Mouse (Mus musculus) embryonic facial prominence, embryonic 14.5 days (tissue): ENCODE data around the gene Igfbpl1. TPM values are rescaled to one million over a fixed set of nuclear protein-coding genes. Genes with fewer than 3 reads are reported as not detected.

Source experiments
- ATAC-seq: fragments of 200-750 bp; cut with Nextera tagmentation; 2 replicates; pipeline ENCODE4 v1.8.0; 2017; ENCODE audit warnings: low read depth, moderate number of reproducible peaks, moderate TSS enrichment
- DNase-seq: peaks from one replicate; pipeline ENCODE4 v3.0.0-alpha.2; 2015; ENCODE audit warnings: low spot score
- H3K27ac ChIP-seq: fragments of 300-500 bp; sonication (generic); replicated peaks from 2 replicates; pipeline ENCODE4 v1.5.1; 2014; ENCODE audit warnings: low read depth, mild to moderate bottlenecking, low read length, moderate library complexity
- H3K27me3 ChIP-seq: fragments of 300-500 bp; sonication (generic); replicated peaks from 2 replicates; pipeline ENCODE4 v1.6.1; 2014; ENCODE audit warnings: low read length; ENCODE audit not compliant: control insufficient read depth, insufficient read depth
- H3K36me3 ChIP-seq: fragments of 300-500 bp; sonication (generic); 2 replicates; pipeline ENCODE4 v1.6.1; 2014; ENCODE audit warnings: low read length, mixed read lengths; ENCODE audit not compliant: control insufficient read depth, insufficient read depth
- H3K4me1 ChIP-seq: fragments of 300-500 bp; sonication (generic); 2 replicates; pipeline ENCODE4 v1.6.1; 2014; ENCODE audit warnings: antibody characterized with exemption, low read length; ENCODE audit not compliant: control insufficient read depth, insufficient read depth
- H3K4me2 ChIP-seq: fragments of 300-500 bp; sonication (generic); 2 replicates; pipeline ENCODE4 v1.6.1; 2014; ENCODE audit warnings: low read depth, mild to moderate bottlenecking, low read length, moderate library complexity, mixed read lengths
- H3K4me3 ChIP-seq: fragments of 300-500 bp; sonication (generic); 2 replicates; pipeline ENCODE4 v1.5.1; 2014; ENCODE audit warnings: low read depth, mild to moderate bottlenecking, low read length
- H3K9ac ChIP-seq: fragments of 300-500 bp; sonication (generic); 2 replicates; pipeline ENCODE4 v1.6.1; 2014; ENCODE audit warnings: low read depth, mild to moderate bottlenecking, low read length, moderate library complexity, mixed read lengths
- H3K9me3 ChIP-seq: fragments of 300-500 bp; sonication (generic); 2 replicates; pipeline ENCODE4 v1.6.1; 2016; ENCODE audit warnings: low read length; ENCODE audit not compliant: control insufficient read depth
- WGBS: fragments of 180-500 bp; shearing (Covaris S2); extraction: QIAGEN DNeasy Blood & Tissue Kit; methylation state at CpG from one replicate; pipeline ENCODE4 v1.1.7; 2014; 5-methylcytosine and 5-hydroxymethylcytosine counted together
- polyA plus RNA-seq: library from polyadenylated mRNA; unstranded; fragments of >200 nt; fragmentation: Nextera tagmentation; extraction: Ambion mirVana; gene quantifications from 2 replicates; pipeline ENCODE4 v1.2.1, GENCODE M21; 2014

The Igfbpl1 gene
- polyA plus RNA-seq, 1 experiment from 2014 or later = 0.92 TPM

DNA sequence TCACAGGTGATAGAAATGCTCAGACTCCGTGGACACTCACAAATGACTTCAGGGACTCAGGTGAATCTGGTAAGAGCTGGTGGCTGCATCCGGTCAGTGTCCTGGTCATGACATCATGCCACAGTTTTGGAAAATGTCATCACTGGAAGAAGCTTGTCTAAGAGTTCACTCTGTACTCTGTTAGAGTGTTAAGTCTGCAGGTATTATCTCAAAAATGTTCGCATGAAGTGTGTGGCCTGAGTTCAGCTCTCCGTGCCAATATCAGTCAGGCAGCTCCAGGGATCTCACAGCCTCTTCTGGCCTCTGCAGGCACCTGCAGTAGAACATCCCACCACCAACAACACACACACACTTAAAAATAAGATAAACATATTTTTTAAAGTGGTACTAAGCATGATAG lies 64.1 kb downstream of the Igfbpl1 start:
- H3K4me2 ChIP-seq = no peak overlapping the region
- H3K4me1 ChIP-seq = peaks cover 26% of the 10 kb centered on the region
- H3K4me3 ChIP-seq = no peak overlapping the region
- H3K27me3 ChIP-seq = peaks cover 15% of the 10 kb centered on the region
- ATAC-seq = no peak
- H3K9me3 ChIP-seq = no peaks in the 10 kb centered on the region
- no peak overlapping the region for H3K9ac ChIP-seq
- no peak for DNase-seq
- WGBS = 81% methylated on average over 4 of the region's 4 CpGs
- no peaks in the 10 kb centered on the region for H3K36me3 ChIP-seq
- H3K27ac ChIP-seq = no peak overlapping the region

Other genes with a start within 250 kb of the Igfbpl1 start
- gene Aldh1b1, start 27.9 kb downstream of the Igfbpl1 start, polyA plus RNA-seq = 1.5 and 2.1 TPM in 2 replicates
- gene Stra6l, start 21.7 kb upstream of the Igfbpl1 start, polyA plus RNA-seq = 0.20 and 0.47 TPM in 2 replicates
- 0.29 and 0.79 TPM in 2 replicates for gene Ccdc180, start 63.4 kb upstream of the Igfbpl1 start, polyA plus RNA-seq
- 15.2 and 16.1 TPM in 2 replicates for gene Tdrd7, start 138.4 kb upstream of the Igfbpl1 start, polyA plus RNA-seq
- gene Tmod1, start 212.0 kb upstream of the Igfbpl1 start, polyA plus RNA-seq = 26.3 and 38.8 TPM in 2 replicates